ENCODE assay signal across 11 mouse cellular contexts in genomic region chr1:64755971-64756639, GRCm38 (mm10). TPM values are rescaled to one million over a fixed set of nuclear protein-coding genes. Genes with fewer than 3 reads are reported as not detected.
DNase-seq lines count a peak whose midpoint lies in the region; ATAC-seq and TF ChIP-seq lines count a peak whose summit lies in the region.
"Had no signal": no experiment of that assay in that cellular context is flagged by ENCODE, and none has a peak within 500 bp of the region (broad histone marks: within the 10 kb centered on the region; RNA-seq: fewer than 3 reads in every experiment).

No protein-coding gene starts in this region.

- DNase-seq in adrenal gland, adult 2 months = peak; percentile 26
- no peak for DNase-seq in adrenal gland, postnatal 25 days
- peak; percentile 33 for DNase-seq in kidney, adult 9 months
- no peak for DNase-seq in kidney, postnatal 4 days
- peak; percentile 75 for DNase-seq in embryonic facial prominence, embryonic 14.5 days (ENCODE audit: low spot score)
- no peak for DNase-seq in cerebellum, adult 18-20 months
- DNase-seq: cerebellum, postnatal 14 days; thymus, postnatal 14 days had no signal

- H3K27ac ChIP-seq in embryonic facial prominence, embryonic 14.5 days (replicated peaks; ENCODE audit: low read depth, low read length) = peak overlapping the region; percentile 67
- H3K27ac ChIP-seq in midbrain, embryonic 13.5 days = no peak overlapping the region
- H3K27ac ChIP-seq: liver, embryonic 14.5 days had no signal

- TF ChIP-seq POLR2A in myocyte (IDR thresholded peaks at IDR 0.05; ENCODE audit: insufficient read length, low read depth) = no peak

- peak; percentile 30; the same call in 1 of the 2 replicates for ATAC-seq in embryonic facial prominence, embryonic 14.5 days (ENCODE audit: low read depth)
- ATAC-seq in midbrain, embryonic 13.5 days = no peak

- 50% methylated on average over 7 of the region's 7 CpGs for WGBS in embryonic facial prominence, embryonic 14.5 days
- 70% methylated on average over 7 of the region's 7 CpGs for WGBS in midbrain, embryonic 13.5 days

- no peak overlapping the region for H3K9ac ChIP-seq in embryonic facial prominence, embryonic 14.5 days (ENCODE audit: low read depth, low read length)
- H3K9ac ChIP-seq in midbrain, embryonic 13.5 days (replicated peaks) = no peak overlapping the region
- H3K9ac ChIP-seq: liver, embryonic 14.5 days had no signal

- H3K79me2 ChIP-seq in myocyte (ENCODE audit: control insufficient read depth, insufficient read depth) = no peaks in the 10 kb centered on the region

- no peak overlapping the region for H3K4me3 ChIP-seq in embryonic facial prominence, embryonic 14.5 days (ENCODE audit: low read depth, low read length)
- no peak overlapping the region for H3K4me3 ChIP-seq in myocyte
- H3K4me3 ChIP-seq in midbrain, embryonic 13.5 days (replicated peaks) = no peak overlapping the region

- no peaks in the 10 kb centered on the region for H3K27me3 ChIP-seq in embryonic facial prominence, embryonic 14.5 days (replicated peaks; ENCODE audit: control insufficient read depth, insufficient read depth, low read length)
- H3K27me3 ChIP-seq in myocyte (ENCODE audit: control insufficient read depth, insufficient read depth, insufficient read length) = no peaks in the 10 kb centered on the region
- H3K27me3 ChIP-seq in midbrain, embryonic 13.5 days = no peaks in the 10 kb centered on the region

- H3ac ChIP-seq in myocyte (ENCODE audit: control insufficient read depth, insufficient read length) = no peak overlapping the region

- H3K9me3 ChIP-seq in embryonic facial prominence, embryonic 14.5 days (ENCODE audit: control insufficient read depth, low read length) = no peaks in the 10 kb centered on the region
- H3K9me3 ChIP-seq in midbrain, embryonic 13.5 days = 0 out of 2 replicates have a peak, but pooled peaks cover 3% of the 10 kb centered on the region

- no peak overlapping the region for H3K4me2 ChIP-seq in embryonic facial prominence, embryonic 14.5 days (ENCODE audit: low read depth, low read length)
- peak overlapping the region; percentile 51 for H3K4me2 ChIP-seq in myocyte (ENCODE audit: low read depth)
- no peak overlapping the region for H3K4me2 ChIP-seq in midbrain, embryonic 13.5 days (replicated peaks)

- peaks cover 14% of the 10 kb centered on the region for H3K4me1 ChIP-seq in embryonic facial prominence, embryonic 14.5 days (ENCODE audit: control insufficient read depth, insufficient read depth, low read length)
- no peaks in the 10 kb centered on the region for H3K4me1 ChIP-seq in midbrain, embryonic 13.5 days (replicated peaks)

- no peaks in the 10 kb centered on the region for H3K36me3 ChIP-seq in embryonic facial prominence, embryonic 14.5 days (ENCODE audit: control insufficient read depth, insufficient read depth, low read length)
- no peaks in the 10 kb centered on the region for H3K36me3 ChIP-seq in myocyte (ENCODE audit: control insufficient read depth, insufficient read depth)
- no peaks in the 10 kb centered on the region for H3K36me3 ChIP-seq in midbrain, embryonic 13.5 days

TF ChIP-seq in myocyte, 11 proteins besides CTCF, POLR2A, EP300 and RAD21:
- TF ChIP-seq SRF (IDR thresholded peaks at IDR 0.05; ENCODE audit: control insufficient read depth, insufficient read length, low read depth) (no peak), MAX (IDR thresholded peaks at IDR 0.05; ENCODE audit: low read depth) (no peak), USF1 (IDR thresholded peaks at IDR 0.05; ENCODE audit: low read depth) (peak; percentile 50), REST (IDR thresholded peaks at IDR 0.05; ENCODE audit: insufficient read depth, insufficient read length) (no peak)
TF ChIP-seq in myocyte: peak in this region for 1.

RNA-seq across cellular contexts. Expression of gene Fzd5, which starts 18.6 kb away (rescaled TPM):
- total RNA-seq in adrenal gland, adult 2 months (2021) = 10 to 100 TPM; 12.5 to 21.3 TPM
- polyA plus RNA-seq in adrenal gland, adult 2 months (2012; rRNA removed) = 24.7 and 29.6 TPM in 2 replicates
- total RNA-seq in adrenal gland, postnatal 25 days (2021) = 11.8 and 15.4 TPM in 2 replicates
- polyA plus RNA-seq in embryonic facial prominence, embryonic 14.5 days (2014; fragmentation: Nextera tagmentation; extraction: Ambion mirVana) = 2.6 and 2.8 TPM in 2 replicates
- 2.1 TPM for polyA plus RNA-seq in myocyte (2012; fragmentation: generic; extraction: Trizol)
- polyA plus RNA-seq in midbrain, embryonic 13.5 days (2015; fragmentation: Nextera tagmentation; extraction: Ambion mirVana) = 0.40 and 0.46 TPM in 2 replicates

Comparison
In these comparisons a context has a peak if more than half of its experiments do, and no peak if none do; other contexts are left out.
1. DNase-seq: peak in adrenal gland, adult 2 months (single experiment), kidney, adult 9 months (single experiment) and embryonic facial prominence, embryonic 14.5 days (single experiment); none in adrenal gland, postnatal 25 days (single experiment), kidney, postnatal 4 days (0 of 2) and cerebellum, adult 18-20 months (0 of 2).